Mouse (Mus musculus) limb, embryonic 11.5 days (tissue): Measurements from ENCODE around the gene Gclc. TPM values are rescaled to one million over a fixed set of nuclear protein-coding genes. Genes with fewer than 3 reads are reported as not detected.

ENCODE experiments used
- ATAC-seq: fragments of 200-750 bp; cut with Nextera tagmentation; 2 replicates; pipeline ENCODE4 v1.8.0; 2017; ENCODE audit warnings: low read depth; ENCODE audit not compliant: insufficient number of reproducible peaks, low FRiP score, low TSS enrichment
- DNase-seq: peaks from one replicate; pipeline ENCODE4 v3.0.0-alpha.2; 2015; ENCODE audit warnings: low spot score
- H3K27ac ChIP-seq: fragments of 300-500 bp; sonication (generic); replicated peaks from 2 replicates; pipeline ENCODE4 v1.5.1; 2014; ENCODE audit warnings: low read depth, mild to moderate bottlenecking, low read length
- H3K27me3 ChIP-seq: fragments of 300-500 bp; sonication (generic); 2 replicates; pipeline ENCODE4 v1.6.1; 2014; ENCODE audit warnings: mild to moderate bottlenecking, low read length, mixed read lengths; ENCODE audit not compliant: control insufficient read depth, insufficient read depth
- H3K36me3 ChIP-seq: fragments of 300-500 bp; sonication (generic); 2 replicates; pipeline ENCODE4 v1.6.1; 2014; ENCODE audit warnings: mild to moderate bottlenecking, low read length, moderate library complexity, mixed read lengths; ENCODE audit not compliant: control insufficient read depth, insufficient read depth
- H3K4me1 ChIP-seq: fragments of 300-500 bp; sonication (generic); 2 replicates; pipeline ENCODE4 v1.6.1; 2014; ENCODE audit warnings: low read length, mixed read lengths; ENCODE audit not compliant: control insufficient read depth, insufficient read depth
- H3K4me2 ChIP-seq: fragments of 300-500 bp; sonication (generic); 2 replicates; pipeline ENCODE4 v1.6.1; 2014; ENCODE audit warnings: low read depth, mild to moderate bottlenecking, moderate library complexity; ENCODE audit not compliant: severe bottlenecking
- H3K4me3 ChIP-seq: fragments of 300-500 bp; sonication (generic); 2 replicates; pipeline ENCODE4 v1.5.1; 2014; ENCODE audit warnings: low read depth, low read length
- H3K9ac ChIP-seq: fragments of 300-500 bp; sonication (generic); 2 replicates; pipeline ENCODE4 v1.6.1; 2014; ENCODE audit warnings: mild to moderate bottlenecking, low read length
- H3K9me3 ChIP-seq: fragments of 300-500 bp; sonication (generic); 2 replicates; pipeline ENCODE4 v1.6.1; 2016; ENCODE audit warnings: low read length; ENCODE audit not compliant: control insufficient read depth
- WGBS: fragments of 180-500 bp; shearing (Covaris S2); extraction: QIAGEN DNeasy Blood & Tissue Kit; methylation state at CpG from one replicate; pipeline ENCODE4 v1.1.7; 2014; 5-methylcytosine and 5-hydroxymethylcytosine counted together
- polyA plus RNA-seq: library from polyadenylated mRNA; unstranded; fragments of >200 nt; fragmentation: Nextera tagmentation; extraction: Ambion mirVana; gene quantifications from 2 replicates; pipeline ENCODE4 v1.2.1, GENCODE M21; 2014

Gene Gclc
- polyA plus RNA-seq, 1 experiment from 2014 or later: 12.3 TPM

DNA sequence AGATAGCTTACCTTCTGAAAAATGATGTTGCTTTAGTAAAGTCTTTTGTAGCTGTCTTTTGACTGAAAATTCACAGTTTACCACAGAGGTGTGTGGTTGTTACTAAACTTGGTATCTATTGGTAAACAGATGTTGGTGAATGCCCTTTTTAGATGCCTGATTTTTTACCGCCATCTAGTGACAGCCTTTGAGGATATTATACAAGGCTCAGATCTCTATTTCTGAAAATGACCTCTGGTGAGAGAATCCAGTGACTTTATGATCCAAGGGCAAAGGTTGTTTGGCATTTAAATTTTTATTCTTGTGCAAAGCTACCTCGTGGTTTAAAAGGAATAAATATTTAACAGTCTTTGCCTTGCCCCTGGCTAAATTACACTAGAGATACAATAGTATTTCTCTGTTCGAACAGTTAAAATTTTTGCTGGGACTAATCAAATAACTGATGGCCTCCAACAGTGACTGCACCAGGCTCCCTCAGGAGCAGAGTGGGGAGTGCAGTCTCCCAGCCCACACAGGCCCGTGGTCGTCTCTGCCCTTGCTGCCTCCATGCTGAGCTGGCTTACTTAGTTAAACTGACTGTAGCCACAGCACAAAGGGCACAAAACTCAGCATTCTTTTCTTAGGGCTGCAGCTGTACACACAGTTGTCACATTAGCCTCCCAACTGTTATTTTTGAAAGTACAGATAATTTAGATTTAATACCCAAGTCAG is 27.3 kb downstream of the Gclc start:
- ATAC-seq: no peak
- DNase-seq: no peak
- WGBS: 67% methylated on average over 5 of the region's 5 CpGs

DNA sequence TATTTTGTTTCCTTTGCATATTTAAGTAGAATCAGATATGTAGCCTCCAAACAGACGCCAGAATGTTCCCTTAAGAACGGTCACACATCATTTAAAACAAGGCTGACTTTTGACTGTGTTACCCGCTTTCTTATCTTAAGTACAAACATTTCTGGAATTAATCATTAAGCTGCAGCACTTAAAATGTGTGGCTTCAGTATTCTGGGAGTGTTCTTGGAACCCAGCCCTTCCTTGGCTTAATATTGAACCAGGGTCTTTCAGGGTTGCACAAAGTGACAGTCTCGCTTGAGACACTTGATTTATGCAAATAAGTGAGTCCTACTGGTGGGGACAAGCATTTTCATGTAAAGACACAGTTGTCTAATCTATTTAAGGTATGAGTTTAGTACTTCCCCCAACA is 27.9 kb downstream of the Gclc start:
- H3K9me3 ChIP-seq: no peaks in the 10 kb centered on the region
- H3K4me2 ChIP-seq: no peak overlapping the region
- no peak overlapping the region for H3K9ac ChIP-seq
- WGBS: 84% methylated on average over 4 of the region's 4 CpGs
- peaks cover 2% of the 10 kb centered on the region; the same call in 1 of the 2 replicates for H3K36me3 ChIP-seq
- no peaks in the 10 kb centered on the region for H3K27me3 ChIP-seq
- H3K4me3 ChIP-seq: no peak overlapping the region
- no peak overlapping the region for H3K27ac ChIP-seq
- no peak for DNase-seq
- ATAC-seq: no peak
- no peaks in the 10 kb centered on the region for H3K4me1 ChIP-seq

More for the DNA sequence above, 27.3 kb downstream of the Gclc start:
- no peaks in the 10 kb centered on the region for H3K9me3 ChIP-seq
- H3K9ac ChIP-seq: no peak overlapping the region
- no peak overlapping the region for H3K4me2 ChIP-seq
- H3K27ac ChIP-seq: no peak overlapping the region
- H3K27me3 ChIP-seq: no peaks in the 10 kb centered on the region
- no peaks in the 10 kb centered on the region for H3K4me1 ChIP-seq
- H3K4me3 ChIP-seq: no peak overlapping the region
- peaks cover 1% of the 10 kb centered on the region; the same call in 1 of the 2 replicates for H3K36me3 ChIP-seq

DNA sequence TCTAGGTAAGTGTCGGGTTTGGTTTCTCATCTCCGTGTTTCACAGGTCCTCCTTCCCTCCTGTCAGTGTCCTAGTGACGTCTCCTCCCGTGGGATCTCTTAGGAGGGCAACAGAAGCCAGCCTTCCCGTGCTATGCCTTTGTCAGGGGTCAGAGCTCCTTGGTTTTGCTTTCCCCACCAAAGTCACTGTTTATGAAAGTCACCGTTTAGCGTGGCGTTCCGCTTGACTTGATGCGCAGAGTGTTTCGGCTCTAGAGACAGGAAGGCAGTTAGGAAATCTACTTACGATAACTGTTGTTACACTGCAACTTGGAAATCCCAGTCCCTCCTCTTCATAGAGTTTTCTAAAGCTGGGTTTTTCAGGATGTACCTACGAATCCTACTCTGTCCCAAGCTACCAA is 28.7 kb downstream of the Gclc start:
- no peaks in the 10 kb centered on the region for H3K27me3 ChIP-seq

DNA sequence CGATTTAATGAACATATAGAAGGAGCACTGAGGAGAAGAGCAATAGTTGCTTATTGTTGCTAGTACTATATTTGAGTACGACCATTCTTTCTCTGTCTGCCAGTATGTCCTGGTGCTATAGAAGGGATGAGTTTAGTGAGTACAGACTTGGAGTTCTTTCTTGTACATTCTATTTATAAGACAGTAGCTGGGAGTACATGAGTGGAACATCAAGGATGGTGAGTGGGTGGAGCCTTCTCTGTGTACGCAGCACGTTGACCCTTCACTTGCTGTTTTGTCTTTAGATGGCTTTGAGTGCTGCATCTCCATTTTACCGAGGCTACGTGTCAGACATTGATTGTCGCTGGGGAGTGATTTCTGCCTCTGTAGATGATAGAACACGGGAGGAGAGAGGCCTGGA is 31.1 kb downstream of the Gclc start:
- DNase-seq (no peak), ATAC-seq (no peak)
- no peak overlapping the region for H3K4me3 ChIP-seq
- H3K4me2 ChIP-seq: no peak overlapping the region
- H3K4me1 ChIP-seq: no peaks in the 10 kb centered on the region
- no peak overlapping the region for H3K9ac ChIP-seq
- H3K9me3 ChIP-seq: no peaks in the 10 kb centered on the region
- peaks cover 5% of the 10 kb centered on the region; the same call in 1 of the 2 replicates for H3K36me3 ChIP-seq
- H3K27ac ChIP-seq: no peak overlapping the region
- WGBS: 92% methylated on average over 8 of the region's 8 CpGs
- no peaks in the 10 kb centered on the region for H3K27me3 ChIP-seq

More for the DNA sequence above, 28.7 kb downstream of the Gclc start:
- peaks cover 2% of the 10 kb centered on the region; the same call in 1 of the 2 replicates for H3K36me3 ChIP-seq
- H3K4me3 ChIP-seq: no peak overlapping the region
- 93% methylated on average over 13 of the region's 13 CpGs for WGBS
- no peaks in the 10 kb centered on the region for H3K4me1 ChIP-seq
- ATAC-seq (no peak), DNase-seq (no peak)
- H3K9ac ChIP-seq: no peak overlapping the region
- no peaks in the 10 kb centered on the region for H3K9me3 ChIP-seq
- H3K4me2 ChIP-seq: no peak overlapping the region
- H3K27ac ChIP-seq: no peak overlapping the region

DNA sequence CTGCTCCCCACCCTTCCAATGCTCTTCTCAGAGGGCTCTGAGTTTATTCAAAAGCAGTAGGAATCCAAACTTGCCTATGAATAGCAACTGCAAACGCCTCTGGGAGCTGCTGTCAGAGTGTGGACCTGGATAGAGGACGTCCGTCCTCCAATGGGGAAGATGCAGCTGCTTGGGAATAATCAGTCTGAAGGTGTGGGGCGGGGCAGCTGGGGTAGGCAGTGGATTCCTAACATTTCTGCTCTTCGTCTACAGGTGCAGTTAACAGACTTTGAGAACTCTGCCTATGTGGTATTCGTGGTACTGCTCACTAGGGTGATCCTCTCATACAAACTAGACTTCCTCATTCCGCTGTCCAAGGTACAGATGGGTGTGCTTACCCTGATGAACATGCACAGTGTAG is 33.6 kb downstream of the Gclc start:
- Histone ChIP-seq H3K4me3 (no peak overlapping the region), H3K4me2 (no peak overlapping the region), H3K9me3 (no peaks in the 10 kb centered on the region), H3K36me3 (peaks cover 7% of the 10 kb centered on the region; the same call in 1 of the 2 replicates), H3K27me3 (no peaks in the 10 kb centered on the region), H3K4me1 (no peaks in the 10 kb centered on the region), H3K27ac (no peak overlapping the region), H3K9ac (no peak overlapping the region)
- DNase-seq (no peak), ATAC-seq (no peak)
- WGBS: 88% methylated on average over 7 of the region's 7 CpGs

DNA sequence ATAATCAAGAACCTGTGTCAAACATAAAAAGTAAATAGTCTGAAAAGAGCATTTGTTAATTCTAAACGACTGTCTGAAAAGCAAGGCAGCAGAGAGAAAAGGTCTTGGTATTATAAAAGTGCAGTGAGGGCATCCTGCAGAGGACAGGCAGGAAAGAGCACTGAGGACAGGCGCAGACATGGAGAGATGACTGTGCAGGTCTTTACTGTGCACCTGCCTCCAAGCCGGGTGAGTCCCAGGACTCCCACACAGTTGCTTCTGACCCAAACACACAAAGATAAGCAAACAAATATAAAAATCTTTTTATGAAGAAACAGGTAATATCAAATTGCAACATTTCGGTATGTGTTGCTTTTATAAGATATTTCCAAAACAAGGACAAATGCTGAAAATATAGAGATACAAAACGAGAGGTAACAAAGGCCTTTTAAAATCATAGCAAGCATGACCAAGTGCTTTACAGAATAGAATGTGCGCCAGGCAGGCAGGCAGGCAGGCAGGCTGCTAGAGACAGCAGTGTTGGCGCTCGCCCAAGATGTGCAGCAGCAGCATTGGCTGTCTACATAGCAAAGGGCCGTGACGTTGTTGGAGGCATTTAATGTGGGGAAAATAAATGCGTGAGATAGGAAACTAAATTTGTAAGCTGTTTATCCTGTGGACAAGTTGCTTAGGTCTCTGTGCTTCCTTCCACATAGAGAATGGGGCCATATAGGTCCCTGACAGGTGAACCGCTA is 35.4 kb downstream of the Gclc start:
- ATAC-seq (no peak), DNase-seq (no peak)
- Histone ChIP-seq H3K27ac (no peak overlapping the region), H3K4me1 (no peaks in the 10 kb centered on the region), H3K27me3 (no peaks in the 10 kb centered on the region), H3K4me3 (no peak overlapping the region), H3K36me3 (peaks cover 9% of the 10 kb centered on the region; the same call in 1 of the 2 replicates), H3K9ac (no peak overlapping the region), H3K4me2 (no peak overlapping the region), H3K9me3 (no peaks in the 10 kb centered on the region)
- 90% methylated on average over 12 of the region's 12 CpGs for WGBS

DNA sequence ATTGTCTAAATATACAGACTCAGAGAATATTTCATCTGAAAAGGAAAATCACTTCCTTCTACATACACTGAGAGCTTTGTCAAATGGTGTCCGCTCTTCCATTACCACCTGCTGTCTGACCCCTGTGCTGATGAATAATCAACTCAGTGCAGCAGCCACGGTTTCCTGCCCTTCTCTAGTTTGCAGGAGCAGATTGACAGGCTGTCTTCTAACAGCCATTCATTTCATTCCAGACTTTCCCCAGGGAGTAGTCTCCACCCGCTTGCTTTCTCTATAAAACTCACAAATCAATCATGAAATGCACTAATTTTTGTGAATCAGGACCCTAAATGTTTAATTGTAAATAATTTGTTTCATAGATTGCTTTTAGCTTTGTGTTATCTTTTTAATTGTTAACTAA is 39.5 kb downstream of the Gclc start:
- no peak for DNase-seq
- no peak for ATAC-seq
- 79% methylated on average over 3 of the region's 3 CpGs for WGBS
- Histone ChIP-seq H3K27me3 (no peaks in the 10 kb centered on the region), H3K9me3 (no peaks in the 10 kb centered on the region), H3K4me1 (no peaks in the 10 kb centered on the region), H3K36me3 (0 out of 2 replicates have a peak, but pooled peaks cover 6% of the 10 kb centered on the region), H3K9ac (no peak overlapping the region), H3K4me3 (no peak overlapping the region), H3K4me2 (no peak overlapping the region), H3K27ac (no peak overlapping the region)

DNA sequence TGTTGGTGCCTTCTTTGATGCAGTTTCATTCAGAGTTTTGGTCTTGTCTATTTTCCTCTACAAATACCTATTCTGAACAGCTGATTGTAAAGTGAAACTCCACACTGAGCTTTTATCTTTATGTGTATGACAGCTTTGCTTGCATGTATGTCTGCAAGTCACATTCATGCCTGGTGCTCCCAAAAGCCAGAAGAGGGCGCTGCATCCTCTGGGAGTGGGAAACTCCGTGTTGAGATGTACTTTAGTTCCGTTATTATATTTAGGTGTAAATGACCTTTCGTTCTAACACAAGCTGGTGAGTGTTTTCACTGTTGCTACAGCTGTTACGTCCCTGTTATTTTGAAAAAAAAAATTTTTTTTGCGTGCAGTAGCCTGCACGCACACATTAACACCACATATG is 48.1 kb downstream of the Gclc start:
- peak; percentile 39 for DNase-seq
- 54% methylated on average over 7 of the region's 7 CpGs for WGBS

More for the DNA sequence above, 48.1 kb downstream of the Gclc start:
- H3K4me3 ChIP-seq: no peak overlapping the region
- H3K27ac ChIP-seq: no peak overlapping the region
- no peak overlapping the region for H3K4me2 ChIP-seq
- ATAC-seq: no peak
- no peaks in the 10 kb centered on the region for H3K9me3 ChIP-seq
- no peaks in the 10 kb centered on the region for H3K4me1 ChIP-seq
- no peak overlapping the region for H3K9ac ChIP-seq
- no peaks in the 10 kb centered on the region for H3K27me3 ChIP-seq
- no peaks in the 10 kb centered on the region for H3K36me3 ChIP-seq
